Mouse (Mus musculus): ENCODE data around the gene 9130213A22Rik.

DNA sequence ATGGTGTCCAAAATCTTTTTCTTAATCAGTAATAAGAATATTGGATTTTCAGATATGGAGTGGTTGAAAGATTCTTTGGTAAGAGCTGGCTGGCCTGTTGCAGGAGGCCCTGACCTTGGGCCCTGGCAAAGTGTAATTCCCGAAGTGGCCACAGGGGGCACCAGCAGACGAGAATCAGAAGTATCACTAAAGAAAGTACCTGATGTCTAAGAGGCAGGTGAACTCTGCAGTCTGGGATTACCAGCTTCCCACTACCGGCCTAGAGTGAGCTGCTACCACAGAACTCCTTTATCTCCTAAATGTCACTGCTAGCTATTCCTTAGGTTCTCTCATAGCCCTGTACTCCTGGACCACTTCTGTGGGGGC is 30.0 kb downstream of the 9130213A22Rik start:
- no peak for TF ChIP-seq GATA1 (IDR thresholded peaks at IDR 0.05; ENCODE audit: borderline replicate concordance, low read length)
- TF ChIP-seq FLI1 (IDR thresholded peaks at IDR 0.05; ENCODE audit: low read length), result no peak

Data from megakaryocyte, embryonic 14.5 days (primary cell).